Mouse (Mus musculus) midbrain, embryonic 10.5 days (tissue): ENCODE measurements around the gene Ppp1ca. TPM values are rescaled to one million over a fixed set of nuclear protein-coding genes. Genes with fewer than 3 reads are reported as not detected.

Source experiments
- DNase-seq: peaks from one replicate; pipeline ENCODE4 v3.0.0-alpha.2; 2017; ENCODE audit warnings: low spot score
- H3K27ac ChIP-seq: fragments of 300-500 bp; sonication (generic); replicated peaks from 2 replicates; pipeline ENCODE4 v1.5.1; 2016; ENCODE audit warnings: mild to moderate bottlenecking
- H3K27me3 ChIP-seq: fragments of 300-500 bp; sonication (generic); 2 replicates; pipeline ENCODE4 v1.6.1; 2016; ENCODE audit warnings: low read depth, mild to moderate bottlenecking; ENCODE audit not compliant: poor library complexity, severe bottlenecking
- H3K36me3 ChIP-seq: fragments of 300-500 bp; sonication (generic); 2 replicates; pipeline ENCODE4 v1.6.1; 2016; ENCODE audit warnings: mild to moderate bottlenecking, moderate library complexity
- H3K4me1 ChIP-seq: fragments of 300-500 bp; sonication (generic); 2 replicates; pipeline ENCODE4 v1.6.1; 2016
- H3K4me3 ChIP-seq: fragments of 300-500 bp; sonication (generic); 2 replicates; pipeline ENCODE4 v1.5.1; 2016; ENCODE audit warnings: mild to moderate bottlenecking, moderate library complexity
- H3K9me3 ChIP-seq: fragments of 300-500 bp; sonication (generic); replicated peaks from 2 replicates; pipeline ENCODE4 v1.6.1; 2016; ENCODE audit warnings: mild to moderate bottlenecking
- WGBS: fragments of 180-500 bp; shearing (Covaris S2); methylation state at CpG from one replicate; pipeline ENCODE4 v1.1.7; 2016; 5-methylcytosine and 5-hydroxymethylcytosine counted together
- microRNA-seq: library from miRNA; unstranded; fragments of <30 nt; microRNA quantifications from one replicate; pipeline ENCODE4, GENCODE M21; 2017
- polyA plus RNA-seq: library from polyadenylated mRNA; unstranded; fragments of >200 nt; fragmentation: Nextera tagmentation; extraction: Ambion mirVana; gene quantifications from 2 replicates; pipeline ENCODE4 v1.2.1, GENCODE M21; 2016

The Ppp1ca gene
- polyA plus RNA-seq, 1 experiment from 2014 or later, result 1,059 TPM

DNA sequence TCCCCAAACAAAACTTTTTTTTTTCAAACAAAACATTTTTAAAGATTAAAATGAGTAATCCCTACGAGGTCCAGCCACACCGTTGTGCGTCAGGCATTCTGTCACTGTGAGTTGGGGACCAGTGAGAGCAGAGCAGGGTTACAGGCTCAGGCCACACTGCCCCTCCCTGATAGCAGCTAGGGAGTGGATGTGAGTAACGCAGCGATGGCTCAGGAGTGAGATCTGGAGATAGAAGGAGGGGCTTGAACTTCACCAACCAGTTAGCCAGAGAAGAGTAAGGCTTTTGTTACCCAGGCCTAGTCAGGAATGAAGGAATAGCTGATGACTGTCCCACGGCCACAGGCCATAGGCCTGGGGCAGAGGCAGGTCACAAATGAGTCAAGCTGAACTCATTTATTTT, 52.9 kb downstream of the Ppp1ca start:
- no peak for DNase-seq
- H3K27ac ChIP-seq, result no peak overlapping the region
- no peaks in the 10 kb centered on the region for H3K9me3 ChIP-seq
- no peaks in the 10 kb centered on the region for H3K36me3 ChIP-seq
- H3K27me3 ChIP-seq, result no peaks in the 10 kb centered on the region
- no peaks in the 10 kb centered on the region for H3K4me1 ChIP-seq
- H3K4me3 ChIP-seq, result no peak overlapping the region
- WGBS, result 87% methylated on average over 6 of the region's 6 CpGs

Small RNA genes lying within 50 kb of the gene (microRNA-seq; reads per million reads assigned to microRNA genes)
- gene Gm26115, result not detected

Other genes starting within 250 kb of the Ppp1ca start
- not detected in 2 replicates for gene Aldh3b3, start 233.4 kb upstream of the Ppp1ca start, polyA plus RNA-seq
- gene Aldh3b2, start 219.7 kb upstream of the Ppp1ca start, polyA plus RNA-seq, result 0.21 and 0.35 TPM in 2 replicates
- gene Acy3, start 205.5 kb upstream of the Ppp1ca start, polyA plus RNA-seq, result 1.1 and 2.0 TPM in 2 replicates
- gene Tbx10, start 199.3 kb upstream of the Ppp1ca start, polyA plus RNA-seq, result not detected in 2 replicates
- 20.2 and 21.5 TPM in 2 replicates for gene Nudt8, start 191.5 kb upstream of the Ppp1ca start, polyA plus RNA-seq
- 2.4 and 2.8 TPM in 2 replicates for gene Gm49405, start 191.4 kb upstream of the Ppp1ca start, polyA plus RNA-seq
- gene Doc2g, start 188.8 kb upstream of the Ppp1ca start, polyA plus RNA-seq, result 2.2 and 3.5 TPM in 2 replicates
- gene Ndufv1, start 179.3 kb upstream of the Ppp1ca start, polyA plus RNA-seq, result 188 and 207 TPM in 2 replicates
- gene Gstp1, start 154.1 kb upstream of the Ppp1ca start, polyA plus RNA-seq, result 400 and 417 TPM in 2 replicates
- gene Gstp2, start 146.0 kb upstream of the Ppp1ca start, polyA plus RNA-seq, result 1.0 and 2.8 TPM in 2 replicates
- gene Gstp3, start 132.5 kb upstream of the Ppp1ca start, polyA plus RNA-seq, result 0.23 TPM in 1 of 2 replicates, not detected in the other
- gene Cabp2, start 110.5 kb upstream of the Ppp1ca start, polyA plus RNA-seq, result not detected in 2 replicates
- gene Cdk2ap2, start 94.9 kb upstream of the Ppp1ca start, polyA plus RNA-seq, result 76.2 and 82.5 TPM in 2 replicates
- 12.8 and 15.1 TPM in 2 replicates for gene Pitpnm1, start 92.1 kb upstream of the Ppp1ca start, polyA plus RNA-seq
- gene Aip, start 66.2 kb upstream of the Ppp1ca start, polyA plus RNA-seq, result 60.6 and 61.7 TPM in 2 replicates
- not detected in 2 replicates for gene Gpr152, start 52.3 kb upstream of the Ppp1ca start, polyA plus RNA-seq
- not detected in 2 replicates for gene Cabp4, start 48.0 kb upstream of the Ppp1ca start, polyA plus RNA-seq
- gene Coro1b, start 43.4 kb upstream of the Ppp1ca start, polyA plus RNA-seq, result 133 and 138 TPM in 2 replicates
- 0.67 TPM in 1 of 2 replicates, not detected in the other for gene Ptprcap, start 38.5 kb upstream of the Ppp1ca start, polyA plus RNA-seq
- 58.8 and 71.4 TPM in 2 replicates for gene Rps6kb2, start 28.7 kb upstream of the Ppp1ca start, polyA plus RNA-seq
- gene Carns1, start 16.6 kb upstream of the Ppp1ca start, polyA plus RNA-seq, result 2.8 and 4.1 TPM in 2 replicates
- 0.85 and 1.2 TPM in 2 replicates for gene Tbc1d10c, start 781 bp upstream of the Ppp1ca start, polyA plus RNA-seq
- 58.9 and 60.3 TPM in 2 replicates for gene Rad9a, start 9.6 kb downstream of the Ppp1ca start, polyA plus RNA-seq
- 0.65 and 0.74 TPM in 2 replicates for gene Clcf1, start 22.2 kb downstream of the Ppp1ca start, polyA plus RNA-seq
- gene AC109138.7, start 22.3 kb downstream of the Ppp1ca start, polyA plus RNA-seq, result not detected in 2 replicates
- gene Pold4, start 39.8 kb downstream of the Ppp1ca start, polyA plus RNA-seq, result 12.2 and 15.6 TPM in 2 replicates
- 3.2 and 3.6 TPM in 2 replicates for gene Ssh3, start 77.1 kb downstream of the Ppp1ca start, polyA plus RNA-seq
- gene Ankrd13d, start 91.1 kb downstream of the Ppp1ca start, polyA plus RNA-seq, result 11.7 and 12.6 TPM in 2 replicates
- 12.2 and 14.2 TPM in 2 replicates for gene Grk2, start 114.2 kb downstream of the Ppp1ca start, polyA plus RNA-seq
- 47.7 and 50.4 TPM in 2 replicates for gene Kdm2a, start 206.2 kb downstream of the Ppp1ca start, polyA plus RNA-seq
- gene Rhod, start 247.4 kb downstream of the Ppp1ca start, polyA plus RNA-seq, result 13.7 and 13.9 TPM in 2 replicates